Mouse (Mus musculus): ENCODE data around the gene Mia2. TPM values are rescaled to one million over a fixed set of nuclear protein-coding genes. Genes with fewer than 3 reads are reported as not detected.

Gene Mia2
- polyA plus RNA-seq, 1 experiment = 75.9 TPM

DNA sequence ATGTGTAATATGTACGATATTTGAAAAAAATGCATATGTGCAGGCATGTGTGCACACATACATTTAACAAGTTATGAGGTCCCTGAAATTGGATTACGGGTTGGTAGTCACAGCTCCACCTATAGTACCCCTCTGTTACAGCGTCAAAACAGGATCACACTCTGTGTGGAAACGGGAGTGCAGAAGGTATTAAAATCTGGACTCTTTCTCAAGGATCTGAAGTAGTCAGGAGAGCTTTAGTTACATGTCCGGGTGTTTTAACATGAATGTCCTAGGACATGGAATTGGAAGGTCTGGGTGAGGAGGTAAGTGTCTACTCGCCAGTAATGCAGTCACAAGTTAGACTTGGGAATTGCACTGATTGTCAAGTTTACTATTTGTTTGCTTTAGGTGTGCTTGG is 34.0 kb downstream of the Mia2 start:
- H3K27ac ChIP-seq (ENCODE audit: insufficient read depth, low read length) = peak overlapping the region; percentile 71
- peak; percentile 66 for TF ChIP-seq POLR2A (IDR thresholded peaks at IDR 0.05; ENCODE audit: low read depth, low read length)
- TF ChIP-seq CTCF (IDR thresholded peaks at IDR 0.05; ENCODE audit: borderline replicate concordance, insufficient read depth, low read length) = no peak

DNA sequence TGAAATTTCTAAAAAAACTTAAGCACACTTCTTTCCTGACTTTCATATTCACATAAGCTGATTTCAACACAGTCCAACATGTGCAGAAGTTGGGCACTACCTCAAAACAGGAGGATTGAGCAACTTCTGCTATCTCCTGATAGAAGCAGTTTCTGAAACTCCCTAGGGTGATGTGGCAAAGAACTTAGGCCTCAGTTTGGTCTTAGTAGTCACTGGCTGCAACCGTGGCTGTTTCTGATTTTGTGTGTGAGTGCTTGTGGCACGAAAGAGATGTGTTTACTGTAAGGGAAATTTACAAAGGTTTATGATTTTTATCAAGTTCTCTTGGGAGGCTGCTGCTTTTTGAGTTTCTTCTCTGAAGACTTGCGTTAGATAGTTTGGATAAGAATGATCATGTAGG is 34.6 kb downstream of the Mia2 start:
- Histone ChIP-seq H3K27ac (ENCODE audit: insufficient read depth, low read length) (peak overlapping the region; percentile 78), H3K4me3 (ENCODE audit: insufficient read depth, low read length) (peak overlapping the region; percentile 55)
- TF ChIP-seq CTCF (IDR thresholded peaks at IDR 0.05; ENCODE audit: borderline replicate concordance, insufficient read depth, low read length) (no peak), POLR2A (IDR thresholded peaks at IDR 0.05; ENCODE audit: low read depth, low read length) (peak; percentile 47)

More for the DNA sequence above, 34.0 kb downstream of the Mia2 start:
- Histone ChIP-seq H3K4me1 (ENCODE audit: control insufficient read depth, insufficient read depth, low read length) (peaks cover 7% of the 10 kb centered on the region; the same call in 1 of the 2 replicates), H3K4me3 (ENCODE audit: insufficient read depth, low read length) (peak overlapping the region; percentile 88)

DNA sequence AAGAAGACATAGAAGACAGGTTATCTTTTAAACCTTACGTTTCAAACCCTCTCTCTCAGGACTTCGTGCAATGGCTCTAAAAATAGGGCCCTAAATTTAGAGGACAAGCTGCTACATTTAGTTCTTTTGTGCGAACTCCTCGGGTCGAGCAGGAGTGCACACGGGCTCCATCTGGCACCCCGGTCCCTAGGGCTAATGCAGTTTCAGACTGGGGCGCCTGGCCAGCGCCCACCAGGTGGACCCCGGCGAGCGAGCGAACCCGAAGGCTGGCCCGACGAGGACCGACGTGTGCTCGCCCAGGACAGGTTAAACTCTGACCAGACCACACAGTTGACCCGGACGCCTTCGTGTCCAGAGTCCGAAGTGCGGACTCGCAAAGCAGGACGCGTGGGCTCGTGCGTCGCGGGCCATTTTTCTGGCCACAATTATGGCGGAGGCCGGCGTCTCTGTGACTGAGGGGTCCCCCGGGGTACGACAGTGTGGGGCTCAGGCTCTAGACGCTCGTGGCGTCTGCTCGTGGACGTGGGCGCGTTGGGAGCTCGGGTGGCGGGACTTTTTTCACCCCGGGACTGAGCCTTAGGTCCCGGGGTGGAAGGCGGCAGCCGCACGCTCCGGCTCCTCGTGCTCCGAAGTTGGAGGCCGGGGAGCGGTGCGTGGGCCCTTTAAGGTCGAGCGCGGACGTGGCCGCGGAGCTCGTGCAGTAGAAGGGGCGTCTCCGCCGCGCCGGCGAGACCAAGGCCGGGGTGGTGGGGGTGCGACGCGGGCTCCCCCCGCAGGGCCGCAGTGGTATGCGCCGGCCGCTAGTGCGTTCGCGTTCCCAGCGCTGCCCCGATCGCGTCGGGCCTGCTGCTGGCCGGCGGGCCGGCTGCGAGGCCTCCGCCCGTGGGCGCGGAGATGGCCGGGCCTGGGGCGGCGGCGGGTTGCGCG is 35.3 kb downstream of the Mia2 start:
- TF ChIP-seq CTCF (IDR thresholded peaks at IDR 0.05; ENCODE audit: borderline replicate concordance, insufficient read depth, low read length) (no peak), POLR2A (IDR thresholded peaks at IDR 0.05; ENCODE audit: low read depth, low read length) (peak; percentile 74)
- H3K4me1 ChIP-seq (ENCODE audit: control insufficient read depth, insufficient read depth, low read length) = peaks cover 7% of the 10 kb centered on the region; the same call in 1 of the 2 replicates
- H3K27ac ChIP-seq (ENCODE audit: insufficient read depth, low read length) = peak overlapping the region; percentile 85
- peak overlapping the region; percentile 83 for H3K4me3 ChIP-seq (ENCODE audit: insufficient read depth, low read length)

More for the DNA sequence above, 34.6 kb downstream of the Mia2 start:
- H3K4me1 ChIP-seq (ENCODE audit: control insufficient read depth, insufficient read depth, low read length) = peaks cover 7% of the 10 kb centered on the region; the same call in 1 of the 2 replicates

DNA sequence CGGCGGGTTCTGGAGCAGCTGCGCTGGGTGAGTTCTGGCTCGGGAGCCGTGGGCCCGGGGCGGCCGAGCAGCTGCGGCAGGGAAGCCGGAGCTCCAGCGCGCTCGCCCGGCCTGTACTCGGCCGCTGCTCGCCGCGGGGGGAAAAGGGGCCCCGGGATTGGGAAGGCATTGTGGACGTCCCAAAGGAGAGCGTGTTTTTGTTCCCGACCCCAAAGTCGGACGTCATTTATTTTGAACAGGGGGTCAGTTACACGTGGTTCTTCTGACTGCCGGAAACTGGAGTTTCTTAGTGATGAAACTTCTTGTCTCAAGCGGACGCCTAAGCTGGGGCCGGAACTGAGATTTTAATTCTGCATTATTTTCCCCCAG is 36.0 kb downstream of the Mia2 start:
- peaks cover 7% of the 10 kb centered on the region; the same call in 1 of the 2 replicates for H3K4me1 ChIP-seq (ENCODE audit: control insufficient read depth, insufficient read depth, low read length)
- TF ChIP-seq CTCF (IDR thresholded peaks at IDR 0.05; ENCODE audit: borderline replicate concordance, insufficient read depth, low read length) (no peak), POLR2A (IDR thresholded peaks at IDR 0.05; ENCODE audit: low read depth, low read length) (no peak)
- peak overlapping the region; percentile 85 for H3K27ac ChIP-seq (ENCODE audit: insufficient read depth, low read length)
- H3K4me3 ChIP-seq (ENCODE audit: insufficient read depth, low read length) = peak overlapping the region; percentile 83

DNA sequence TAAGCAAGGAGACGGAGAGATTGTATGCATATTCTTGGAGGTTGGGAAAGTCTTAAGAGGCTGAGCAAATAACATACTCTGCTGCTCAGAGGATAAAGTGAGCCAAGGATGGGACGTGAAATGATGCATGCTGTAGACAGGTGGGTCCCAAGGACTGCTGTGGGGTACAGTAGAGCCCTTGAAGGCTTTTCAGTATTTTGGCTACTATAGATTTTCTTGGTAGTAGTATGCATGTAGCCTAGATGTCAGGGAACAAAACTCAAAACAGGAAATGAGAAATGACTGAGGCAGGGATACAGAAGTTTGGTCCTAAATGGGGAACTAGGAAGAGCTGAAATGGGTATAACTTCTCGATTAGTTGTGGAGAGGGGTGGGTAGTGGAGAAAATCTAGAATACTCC is 36.9 kb downstream of the Mia2 start:
- TF ChIP-seq CTCF (IDR thresholded peaks at IDR 0.05; ENCODE audit: borderline replicate concordance, insufficient read depth, low read length) = no peak
- no peak for TF ChIP-seq POLR2A (IDR thresholded peaks at IDR 0.05; ENCODE audit: low read depth, low read length)
- H3K27ac ChIP-seq (ENCODE audit: insufficient read depth, low read length) = no peak overlapping the region
- H3K4me1 ChIP-seq (ENCODE audit: control insufficient read depth, insufficient read depth, low read length) = peaks cover 7% of the 10 kb centered on the region; the same call in 1 of the 2 replicates
- H3K4me3 ChIP-seq (ENCODE audit: insufficient read depth, low read length) = peak overlapping the region; percentile 47

DNA sequence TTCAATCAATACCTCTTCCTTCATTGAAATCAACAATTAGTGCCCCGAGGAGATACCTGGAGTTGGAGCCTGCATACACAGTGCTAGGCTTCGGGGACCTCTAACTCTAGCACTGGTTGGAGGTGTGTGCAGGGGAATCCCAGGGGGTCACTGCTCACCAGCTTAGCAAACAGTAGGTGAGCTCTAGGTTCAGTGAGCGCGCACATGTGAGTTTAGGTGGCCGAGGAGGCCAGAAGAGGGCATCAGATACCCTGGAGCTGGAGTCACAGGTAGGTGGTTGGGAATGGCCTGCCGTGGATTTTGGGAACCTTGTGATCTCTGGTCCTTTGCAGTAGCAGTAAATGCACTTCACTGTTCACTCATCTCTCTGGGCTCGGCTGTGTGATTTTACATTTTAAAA is 37.3 kb downstream of the Mia2 start:
- H3K27ac ChIP-seq (ENCODE audit: insufficient read depth, low read length) = no peak overlapping the region
- peaks cover 7% of the 10 kb centered on the region; the same call in 1 of the 2 replicates for H3K4me1 ChIP-seq (ENCODE audit: control insufficient read depth, insufficient read depth, low read length)
- TF ChIP-seq POLR2A (IDR thresholded peaks at IDR 0.05; ENCODE audit: low read depth, low read length) (no peak), CTCF (IDR thresholded peaks at IDR 0.05; ENCODE audit: borderline replicate concordance, insufficient read depth, low read length) (no peak)
- peak overlapping the region; percentile 3 for H3K4me3 ChIP-seq (ENCODE audit: insufficient read depth, low read length)

DNA sequence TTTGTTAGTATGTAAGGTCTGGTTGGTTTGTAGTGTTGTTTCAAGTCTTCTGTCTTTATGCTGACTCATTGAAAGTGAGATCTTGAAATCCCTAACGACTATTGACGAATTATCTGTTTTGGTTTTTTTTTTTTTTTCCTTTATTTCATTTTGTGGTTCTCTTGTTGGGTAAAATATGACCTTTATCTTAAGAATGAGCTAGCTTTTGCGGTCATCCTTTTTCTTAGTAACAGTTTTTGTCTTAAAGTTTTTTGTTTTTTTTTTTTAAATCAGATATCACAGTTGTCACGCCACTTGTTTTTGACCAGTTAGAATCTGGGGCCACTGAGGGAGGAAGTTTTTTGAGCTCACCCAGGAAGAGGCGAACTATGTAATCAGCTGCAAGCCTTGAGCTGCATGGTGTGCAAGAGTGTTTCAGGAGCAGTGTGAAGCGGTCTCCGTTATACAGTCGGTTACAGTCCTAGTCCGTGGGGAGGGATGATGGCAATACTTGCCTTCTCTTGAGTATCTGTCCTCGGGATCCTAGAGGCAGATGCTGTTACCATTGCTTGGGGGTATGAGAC is 37.9 kb downstream of the Mia2 start:
- TF ChIP-seq CTCF (IDR thresholded peaks at IDR 0.05; ENCODE audit: borderline replicate concordance, insufficient read depth, low read length) (no peak), POLR2A (IDR thresholded peaks at IDR 0.05; ENCODE audit: low read depth, low read length) (no peak)
- Histone ChIP-seq H3K27ac (ENCODE audit: insufficient read depth, low read length) (no peak overlapping the region), H3K4me1 (ENCODE audit: control insufficient read depth, insufficient read depth, low read length) (peaks cover 7% of the 10 kb centered on the region; the same call in 1 of the 2 replicates), H3K4me3 (ENCODE audit: insufficient read depth, low read length) (no peak overlapping the region; the same call in 1 of the 2 replicates)

DNA sequence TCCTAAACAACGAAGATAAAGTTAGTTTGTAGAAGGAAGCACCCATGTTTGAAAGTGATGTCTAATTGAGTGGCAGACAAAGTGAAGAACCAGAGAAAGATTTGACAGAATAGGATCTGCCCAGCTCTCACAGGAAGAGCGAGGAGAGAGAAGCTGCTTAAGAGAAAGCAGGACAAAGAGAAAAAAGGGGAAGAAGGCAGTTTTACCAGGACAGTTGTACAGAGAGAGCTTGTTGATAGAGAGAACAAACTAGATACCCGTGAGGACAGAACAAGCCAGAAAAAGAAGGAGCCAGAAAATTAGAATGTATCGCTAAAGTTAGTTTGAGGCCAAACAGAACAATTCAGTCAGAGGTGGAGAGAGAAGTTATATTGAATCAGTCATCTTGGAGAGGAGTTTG is 39.5 kb downstream of the Mia2 start:
- no peak overlapping the region for H3K4me3 ChIP-seq (ENCODE audit: insufficient read depth, low read length)
- no peak overlapping the region for H3K27ac ChIP-seq (ENCODE audit: insufficient read depth, low read length)
- no peak for TF ChIP-seq POLR2A (IDR thresholded peaks at IDR 0.05; ENCODE audit: low read depth, low read length)
- peaks cover 5% of the 10 kb centered on the region; the same call in 1 of the 2 replicates for H3K4me1 ChIP-seq (ENCODE audit: control insufficient read depth, insufficient read depth, low read length)

DNA sequence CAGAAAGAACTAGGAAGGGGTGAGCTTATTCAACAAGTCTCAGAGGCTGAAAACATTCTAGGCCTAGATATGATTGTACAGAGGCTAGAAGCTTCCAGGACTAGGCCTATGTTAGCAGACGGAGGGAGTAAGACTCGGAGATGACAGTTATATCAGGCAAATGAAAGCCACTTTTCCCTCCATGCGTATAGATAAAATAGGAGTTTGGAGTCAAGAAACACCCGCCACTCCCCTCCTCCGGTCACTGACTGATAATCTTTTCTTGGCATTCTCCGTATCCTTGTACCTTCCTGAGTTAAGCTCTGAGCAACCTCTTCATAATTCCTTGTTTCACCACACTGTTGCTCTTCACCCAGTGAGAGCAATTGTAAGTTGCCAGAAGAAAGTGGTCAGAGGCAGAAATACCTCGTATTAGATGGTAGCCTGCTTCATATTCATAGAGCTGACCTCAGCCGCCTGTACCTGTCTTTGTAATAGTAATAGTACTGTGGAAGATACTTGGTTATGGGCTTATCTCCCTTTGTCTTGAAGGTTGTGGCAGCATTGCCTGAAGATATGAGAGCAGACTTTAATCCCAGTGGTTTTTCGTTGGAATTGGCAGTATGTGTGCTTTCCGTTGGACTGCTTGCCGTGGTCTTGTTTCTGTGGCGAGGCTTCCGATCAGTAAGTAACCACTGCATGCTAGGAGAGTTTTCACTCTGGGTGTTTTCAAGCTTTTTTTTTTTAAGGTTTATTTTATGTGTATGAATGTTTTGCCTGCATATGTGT is 40.1 kb downstream of the Mia2 start:
- Histone ChIP-seq H3K27ac (ENCODE audit: insufficient read depth, low read length) (no peak overlapping the region), H3K4me3 (ENCODE audit: insufficient read depth, low read length) (no peak overlapping the region), H3K4me1 (ENCODE audit: control insufficient read depth, insufficient read depth, low read length) (peaks cover 5% of the 10 kb centered on the region; the same call in 1 of the 2 replicates)
- TF ChIP-seq POLR2A (IDR thresholded peaks at IDR 0.05; ENCODE audit: low read depth, low read length) (no peak), CTCF (IDR thresholded peaks at IDR 0.05; ENCODE audit: borderline replicate concordance, insufficient read depth, low read length) (no peak)
